Mouse (Mus musculus) MEL-GATA-1-ER (cell line): ENCODE data around the gene Elmsan1.

Experiments
- DNase-seq: peaks from one replicate; pipeline ENCODE4 v3.0.0-alpha.2; 2012; ENCODE audit warnings: low read depth; ENCODE audit errors: extremely low read depth

Elmsan1 gene

DNA sequence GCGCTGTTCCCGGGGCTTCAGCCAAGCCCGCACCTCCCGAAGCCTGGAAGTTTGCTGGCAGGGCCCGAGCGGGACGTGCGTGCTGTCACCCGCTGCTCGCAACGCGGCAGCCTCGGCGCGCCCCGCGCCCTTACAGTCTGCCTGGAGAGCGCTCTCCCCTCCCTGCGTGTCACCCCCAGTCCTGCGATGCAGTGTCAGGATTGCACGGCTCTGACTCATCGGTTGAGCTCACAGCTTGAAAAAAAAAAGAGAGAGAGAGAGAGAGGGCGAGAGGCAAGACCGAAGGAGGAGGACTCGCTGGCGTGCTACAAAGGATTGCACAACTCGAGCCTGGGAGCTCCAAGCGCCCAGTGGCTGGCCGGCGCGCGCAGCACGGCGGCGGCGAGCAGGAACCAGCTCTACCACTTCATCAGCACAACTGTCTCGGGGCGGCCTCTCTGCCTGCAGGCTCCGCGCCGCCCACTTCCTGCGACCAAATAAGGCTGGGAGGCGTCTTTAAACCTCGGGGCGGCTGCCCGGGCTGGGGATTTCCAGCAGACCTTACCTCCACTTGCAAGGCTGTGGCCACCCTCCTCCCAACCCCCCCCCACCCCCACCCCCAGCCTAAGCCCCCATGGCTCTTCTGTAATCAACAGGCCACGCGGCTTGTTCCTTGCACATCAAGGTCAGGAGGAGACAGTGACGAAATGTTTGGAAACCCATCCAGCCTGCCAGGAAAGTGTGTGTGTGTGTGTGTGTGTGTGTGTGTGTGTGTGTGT, 24.9 kb downstream of the Elmsan1 start:
- peak; percentile 91 for DNase-seq

- no peak for DNase-seq
These were observed 25.7 kb downstream of the Elmsan1 start for GRCm38 (mm10) chr12:84192741-84193641.

DNA sequence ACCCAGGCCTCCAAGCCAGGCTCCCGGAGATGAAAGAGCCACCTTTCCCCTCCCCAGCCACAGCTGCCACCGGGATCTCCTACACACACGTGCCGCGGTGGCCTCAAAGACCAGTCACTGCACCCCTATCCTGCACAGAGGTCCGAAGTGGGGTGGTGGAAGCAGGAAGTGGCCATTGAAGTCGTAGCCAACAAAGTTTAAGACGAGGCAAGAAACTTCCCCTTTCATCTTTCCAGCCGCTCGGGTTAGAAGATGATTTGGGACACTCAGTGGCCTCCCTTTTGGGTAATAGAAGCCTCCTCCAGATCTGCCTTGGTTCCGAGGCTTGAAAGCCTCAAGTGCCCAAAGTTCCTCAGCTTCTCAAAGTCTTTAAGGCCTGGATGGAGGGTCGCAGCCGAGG, 26.4 kb downstream of the Elmsan1 start:
- no peak for DNase-seq

DNA sequence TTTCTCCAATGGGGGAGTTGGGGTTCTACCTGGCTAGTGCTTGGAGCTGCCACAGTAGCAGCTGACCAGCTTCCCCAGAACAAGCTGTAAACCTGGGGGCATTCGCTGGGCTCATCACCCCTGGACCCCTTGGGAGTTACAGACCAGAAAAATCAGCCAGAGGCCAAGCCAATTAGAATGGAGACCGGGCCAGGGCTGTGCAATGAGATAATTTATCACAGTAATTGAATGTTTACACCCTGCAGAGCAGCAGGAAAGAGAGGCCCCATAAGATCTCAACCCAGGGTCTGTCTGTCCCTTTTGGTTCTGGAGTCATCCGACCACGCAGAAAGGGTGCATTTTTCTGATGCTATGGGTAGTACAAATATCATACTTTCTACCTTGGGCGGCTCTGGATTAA, 26.9 kb downstream of the Elmsan1 start:
- no peak for DNase-seq

- DNase-seq: no peak
These were observed 27.5 kb downstream of the Elmsan1 start for GRCm38 (mm10) chr12:84191190-84191589.

- no peak for DNase-seq
These were observed 28.4 kb downstream of the Elmsan1 start for GRCm38 (mm10) chr12:84190151-84190820.

- DNase-seq: no peak
These were observed 29.7 kb downstream of the Elmsan1 start for GRCm38 (mm10) chr12:84188881-84189444.

- no peak for DNase-seq
These were observed 30.7 kb downstream of the Elmsan1 start for GRCm38 (mm10) chr12:84187752-84188601.

DNA sequence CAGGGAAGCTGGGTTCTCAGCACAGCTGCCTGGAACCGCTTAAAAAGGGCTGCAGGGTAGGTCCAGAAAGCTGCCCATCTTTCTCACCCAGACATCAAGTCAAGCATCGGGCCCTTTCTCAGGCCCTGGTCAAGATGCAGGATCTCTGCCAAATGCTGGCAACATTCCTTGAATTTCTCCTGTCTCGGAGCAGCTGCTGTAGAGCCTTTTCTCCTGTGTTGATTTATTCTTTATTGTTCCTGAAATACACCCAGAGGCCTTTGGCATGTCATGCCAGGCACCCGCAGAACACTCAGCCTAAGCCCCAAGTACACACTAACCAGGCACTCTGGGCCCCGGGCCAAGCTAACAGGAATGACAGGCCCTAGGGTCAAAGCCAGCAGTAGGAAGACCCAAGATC, 31.7 kb downstream of the Elmsan1 start:
- DNase-seq: no peak

- DNase-seq: no peak
These were observed 32.1 kb downstream of the Elmsan1 start for GRCm38 (mm10) chr12:84186536-84186935.

DNA sequence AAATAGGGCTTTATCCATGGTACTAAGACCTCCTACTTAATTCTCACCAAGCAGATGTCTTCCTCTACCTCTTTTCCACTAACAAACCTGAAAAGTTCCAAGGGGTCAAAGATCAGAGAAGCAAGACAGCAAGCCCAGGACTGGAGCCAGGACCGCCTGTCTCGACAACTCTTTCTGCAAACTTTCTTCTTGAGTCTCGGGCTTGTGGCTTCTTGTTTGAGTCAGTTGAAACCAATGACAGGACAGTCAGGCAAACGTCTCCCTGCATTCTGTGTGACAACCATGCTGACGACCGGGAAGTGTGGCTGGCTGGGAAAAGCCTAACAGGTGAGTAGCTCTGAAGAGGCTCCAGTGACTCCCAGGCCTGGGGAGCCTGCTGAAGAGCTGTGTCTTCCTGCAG, 33.1 kb downstream of the Elmsan1 start:
- no peak for DNase-seq

DNA sequence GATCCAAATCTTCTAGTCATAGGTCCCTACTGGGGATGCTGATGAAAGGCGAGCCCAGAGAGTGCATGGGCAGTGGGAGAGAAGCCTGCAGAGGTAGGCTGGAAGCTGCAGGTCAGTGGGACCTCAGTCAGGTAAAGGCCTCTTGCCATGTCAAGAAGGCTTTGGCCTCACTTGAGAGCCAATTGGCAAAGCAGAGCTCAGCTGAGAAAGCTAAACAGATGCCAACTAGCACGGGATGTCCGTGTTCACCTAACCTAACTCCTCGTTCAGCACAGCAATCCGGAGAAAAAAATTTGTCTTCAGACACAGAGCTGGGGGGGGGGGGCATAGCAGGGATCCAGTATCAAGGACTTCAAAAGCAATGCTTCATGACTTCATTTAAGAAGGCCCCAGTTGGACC, 33.7 kb downstream of the Elmsan1 start:
- DNase-seq: no peak

DNA sequence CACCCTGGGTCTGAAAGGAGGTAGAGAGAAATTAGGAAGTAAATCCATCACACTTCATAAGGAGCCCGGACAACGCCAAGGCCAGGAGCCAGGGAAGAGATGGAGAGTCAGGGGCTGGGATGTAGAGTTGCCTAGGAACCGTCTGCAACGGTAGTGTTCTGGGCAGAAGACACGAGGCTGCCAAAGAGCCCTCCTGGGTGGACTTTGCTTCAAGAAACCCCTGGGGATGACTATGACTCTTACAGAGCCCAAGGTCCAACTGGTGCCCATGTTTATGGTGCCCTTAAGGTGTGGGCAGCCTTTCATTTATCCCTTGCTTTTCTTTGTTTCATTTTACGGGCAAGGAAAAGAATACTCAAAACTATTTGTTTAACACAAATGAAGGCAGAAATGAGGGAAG, 36.7 kb downstream of the Elmsan1 start:
- no peak for DNase-seq

- no peak for DNase-seq
These were observed 37.8 kb downstream of the Elmsan1 start for GRCm38 (mm10) chr12:84180701-84181435.

GRCm38 (mm10) chr12:84180090-84180489, 38.6 kb downstream of the Elmsan1 start:
- no peak for DNase-seq

DNA sequence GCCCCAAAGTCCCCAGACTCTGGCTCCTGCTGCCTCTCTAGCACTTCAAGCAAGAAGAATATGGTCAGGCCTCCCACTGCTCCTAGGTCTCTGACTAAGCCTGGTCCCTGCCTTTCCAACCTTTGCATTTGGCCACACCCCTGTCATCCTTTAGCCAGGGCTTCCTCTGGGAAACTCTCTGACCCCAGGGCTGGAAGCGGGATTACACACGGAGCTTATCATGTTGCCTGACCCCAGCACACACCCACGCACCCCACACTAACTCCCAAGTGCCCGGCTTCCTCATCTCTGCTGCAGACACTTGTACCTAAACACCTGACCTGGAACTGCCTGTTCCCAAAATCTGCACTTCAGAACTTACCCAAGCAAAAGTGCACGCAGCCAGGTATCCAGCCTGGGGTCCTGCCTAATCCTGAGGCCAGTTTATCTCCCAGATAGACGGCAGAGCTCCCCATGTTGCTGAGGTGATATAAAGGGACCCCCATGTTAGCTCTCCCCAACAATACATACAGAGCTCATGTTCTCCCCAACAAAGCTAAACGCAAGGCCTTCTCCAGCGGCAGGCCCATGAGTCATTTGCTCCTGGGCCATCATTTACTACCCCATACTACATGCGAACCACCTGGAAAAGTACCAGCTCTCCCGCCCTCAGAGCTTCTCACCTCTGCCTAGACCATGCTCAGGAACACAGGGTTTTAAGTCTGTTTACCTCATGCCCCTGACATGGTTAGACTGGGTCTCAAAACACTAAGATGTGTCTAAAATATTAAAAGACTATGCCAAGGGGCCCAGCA, 39.8 kb downstream of the Elmsan1 start:
- DNase-seq: no peak

DNA sequence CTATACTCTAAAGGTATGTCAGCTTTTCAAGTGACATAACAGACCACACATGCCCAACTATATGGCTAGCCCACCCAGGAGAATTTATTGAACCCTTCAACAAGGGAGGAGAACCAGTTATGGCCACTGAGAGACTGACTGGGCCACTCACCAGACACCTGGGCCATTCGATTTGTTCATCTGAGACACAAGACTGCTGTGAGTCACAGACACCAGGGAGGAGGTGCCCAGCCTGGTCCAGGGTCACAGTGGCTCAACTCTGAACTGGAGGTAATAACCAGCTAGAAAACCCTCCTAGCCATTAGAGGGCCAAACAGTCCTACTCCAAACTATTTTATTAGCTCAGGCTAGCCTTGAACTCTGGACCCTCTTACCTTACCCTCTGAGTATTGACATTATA, 40.6 kb downstream of the Elmsan1 start:
- no peak for DNase-seq

DNA sequence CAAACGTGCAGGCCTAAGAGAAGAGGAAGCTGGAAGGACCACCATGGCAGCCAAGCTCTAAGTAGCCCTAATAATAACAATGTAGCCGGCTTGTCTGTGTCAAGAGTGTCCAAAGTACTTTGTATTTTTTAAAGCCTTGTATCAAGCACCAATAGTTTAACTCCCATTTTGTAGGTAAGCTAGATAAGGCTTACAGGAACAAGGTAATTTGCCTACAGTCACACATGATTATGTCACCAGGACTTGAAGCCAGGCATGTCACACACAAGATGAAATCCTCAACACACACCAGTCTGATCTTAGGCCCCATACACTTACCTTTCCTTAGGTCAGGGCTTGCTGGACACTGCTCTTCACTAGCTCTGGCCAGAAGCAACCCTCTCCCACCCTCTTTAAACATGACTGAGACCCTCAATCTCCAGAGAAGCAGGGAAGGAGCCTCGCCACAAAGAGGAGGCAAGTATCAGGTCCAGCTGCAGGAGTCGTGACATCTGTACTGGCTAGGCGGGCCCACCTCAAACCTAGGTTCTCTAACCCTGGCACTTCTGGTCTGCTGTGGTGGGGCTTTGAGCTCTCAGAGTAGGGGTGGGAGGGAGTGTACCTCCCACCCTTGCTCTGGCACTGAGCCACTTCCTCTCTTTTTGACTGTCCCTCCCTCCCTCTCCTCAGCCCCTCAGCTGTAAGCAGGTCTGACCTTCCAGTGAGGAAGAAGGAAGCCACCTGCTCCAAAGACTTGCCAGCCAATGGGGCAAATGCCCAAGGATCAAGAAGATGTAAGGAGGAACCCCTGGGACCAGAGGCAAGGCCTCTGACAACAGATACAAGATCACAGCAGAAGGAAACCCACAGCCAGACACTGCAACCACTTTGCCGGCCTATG, 41.6 kb downstream of the Elmsan1 start:
- no peak for DNase-seq
